Mouse (Mus musculus): ENCODE data around the gene Aoc2.

GRCm38 (mm10) chr11:101315082-101315650 is 9.7 kb upstream of the Aoc2 start:
- TF ChIP-seq CTCF (IDR thresholded peaks at IDR 0.05; ENCODE audit: low read depth) (no peak), EP300 (optimal IDR thresholded peaks at IDR 0.05) (no peak)
